Mouse (Mus musculus) liver, embryonic 14.5 days (tissue): ENCODE results near the gene Rab4a. TPM values are rescaled to one million over a fixed set of nuclear protein-coding genes. Genes with fewer than 3 reads are reported as not detected.
A peak's percentile ranks its signal among the peaks of the same experiment; 100 is the strongest.

Experiments used
- ATAC-seq: fragments of 200-750 bp; cut with Nextera tagmentation; 2 replicates; pipeline ENCODE4 v1.8.0; 2017; ENCODE audit warnings: moderate number of reproducible peaks, mild to moderate bottlenecking, moderate library complexity; ENCODE audit not compliant: insufficient read depth
- DNase-seq, 3 experiments: peaks; one replicate each; pipeline ENCODE4 v3.0.0-alpha.2; 2012 to 2013; ENCODE audit warnings: low read depth in 3 of 3, low spot score in 3 of 3
- H3K27ac ChIP-seq: fragments of 300-500 bp; sonication (generic); 2 replicates; pipeline ENCODE4 v1.5.1; 2014; ENCODE audit warnings: moderate library complexity, mild to moderate bottlenecking, control low read depth, inconsistent platforms
- H3K27me3 ChIP-seq: fragments of 300-500 bp; sonication (generic); 2 replicates; pipeline ENCODE4 v1.6.1; 2014; ENCODE audit warnings: mild to moderate bottlenecking, low read length, moderate library complexity; ENCODE audit not compliant: control insufficient read depth, insufficient read depth
- H3K36me3 ChIP-seq: fragments of 300-500 bp; sonication (generic); replicated peaks from 2 replicates; pipeline ENCODE4 v1.6.1; 2014; ENCODE audit warnings: low read depth; ENCODE audit not compliant: control insufficient read depth, insufficient read depth
- H3K4me1 ChIP-seq, 2 experiments: fragments of 200-500 bp in 1 of 2; fragments of 300-500 bp in 1 of 2; sonication (generic) in 1 of 2; replicated peaks; 2 replicates each; pipeline ENCODE4 v1.6.1; 2012 to 2014; ENCODE audit warnings: antibody characterized with exemption in 1 of 2, inconsistent platforms in 1 of 2, low read length in 1 of 2; ENCODE audit not compliant: control insufficient read depth in 2 of 2, insufficient read depth in 2 of 2
- H3K4me2 ChIP-seq: fragments of 300-500 bp; sonication (generic); 2 replicates; pipeline ENCODE4 v1.6.1; 2014; ENCODE audit warnings: low read depth, mild to moderate bottlenecking, control low read depth, moderate library complexity
- H3K4me3 ChIP-seq, 2 experiments: fragments of 200-500 bp in 1 of 2; fragments of 300-500 bp in 1 of 2; sonication (generic) in 1 of 2; 2 replicates each; pipeline ENCODE4 v1.5.1; 2012 to 2014; ENCODE audit warnings: low read depth in 2 of 2, low read length in 2 of 2, mild to moderate bottlenecking in 2 of 2, control low read depth in 1 of 2, inconsistent platforms in 1 of 2, moderate library complexity in 1 of 2; ENCODE audit not compliant: insufficient read depth in 1 of 2
- H3K9ac ChIP-seq: fragments of 300-500 bp; sonication (generic); replicated peaks from 2 replicates; pipeline ENCODE4 v1.6.1; 2014; ENCODE audit warnings: mild to moderate bottlenecking, control low read depth, moderate library complexity
- H3K9me3 ChIP-seq: fragments of 300-500 bp; sonication (generic); 2 replicates; pipeline ENCODE4 v1.6.1; 2016; ENCODE audit warnings: low read length, mixed read lengths; ENCODE audit not compliant: control insufficient read depth
- CTCF ChIP-seq: IDR thresholded peaks from 2 replicates; pipeline ENCODE4 v1.5.1; 2016; ENCODE audit warnings: antibody characterized with exemption, low read depth, control low read depth
- EP300 ChIP-seq: IDR thresholded peaks from 2 replicates; pipeline ENCODE4 v1.6.1; 2016; ENCODE audit warnings: antibody characterized with exemption, low read depth
- WGBS: fragments of 180-500 bp; shearing (Covaris S2); extraction: QIAGEN DNeasy Blood & Tissue Kit; methylation state at CpG from one replicate; pipeline ENCODE4 v1.1.7; 2014; ENCODE audit not compliant: insufficient replicate concordance; 5-methylcytosine and 5-hydroxymethylcytosine counted together
- polyA plus RNA-seq, 2 experiments: library from polyadenylated mRNA; depleted of rRNA in 1 of 2; stranded (reverse) in 1 of 2; unstranded in 1 of 2; fragments of >200 nt; fragmentation: Nextera tagmentation in 1 of 2; extraction: Ambion mirVana in 1 of 2; gene quantifications; 2 replicates each; pipeline versions ENCODE4 v1.2.1 to v1.2.3; 2012 to 2014

Rab4a gene
- polyA plus RNA-seq (2012; rRNA removed) (12.6 and 12.9 TPM in 2 replicates), polyA plus RNA-seq (2014; fragmentation: Nextera tagmentation; extraction: Ambion mirVana) (23.7 and 24.2 TPM in 2 replicates)

- H3K4me3 ChIP-seq: peak within 1 kb of the TSS; percentile 71 to 89
- H3K36me3 ChIP-seq: no peaks in the 10 kb centered on the region
- peak within 1 kb of the TSS; percentile 77 for H3K9ac ChIP-seq
- peak within 1 kb of the TSS; percentile 89 for H3K4me2 ChIP-seq
- no peaks in the 10 kb centered on the region for H3K27me3 ChIP-seq
- no peak within 1 kb of the TSS; the same call in 1 of the 2 replicates for H3K27ac ChIP-seq
- WGBS: under 1% methylated on average over 47 of the region's 48 CpGs
- DNase-seq (peak in 2 of 3 experiments; percentile 34 to 47), ATAC-seq (peak; percentile 74)
- TF ChIP-seq CTCF (no peak), EP300 (no peak)
- no peaks in the 10 kb centered on the region for H3K9me3 ChIP-seq
- H3K4me1 ChIP-seq: peaks cover 8 to 21% of the 10 kb centered on the region in 2 experiments
These were observed at the start of gene Rab4a for GRCm38 (mm10) chr8:123805718-123806373. Gene Rab4a, plus strand, starts transcription at chr8:123805985.

DNA sequence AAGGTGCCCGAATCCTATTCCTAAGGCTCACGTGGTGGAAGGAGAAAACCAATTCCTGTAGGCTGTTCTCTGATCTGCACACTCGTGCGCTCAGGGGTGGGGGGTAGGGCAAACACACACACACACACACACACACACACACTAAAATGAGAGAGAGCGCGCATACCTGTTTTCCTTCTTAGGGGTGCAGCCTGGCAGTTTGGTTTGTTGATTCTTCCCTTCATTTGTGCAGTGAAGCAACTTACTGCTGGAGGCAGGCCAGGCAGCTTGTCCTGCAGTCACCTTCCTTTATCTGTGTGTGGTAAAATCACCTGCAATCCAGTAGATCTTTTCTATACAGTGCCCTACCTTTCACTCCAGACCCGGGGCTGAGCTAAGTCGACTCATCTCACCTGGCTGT is 48.9 kb upstream of the Rab4a start:
- H3K9me3 ChIP-seq: no peaks in the 10 kb centered on the region
- TF ChIP-seq CTCF (no peak), EP300 (no peak)
- H3K36me3 ChIP-seq: no peaks in the 10 kb centered on the region
- 59% methylated on average over 8 of the region's 8 CpGs for WGBS
- no peak overlapping the region for H3K27ac ChIP-seq
- H3K4me2 ChIP-seq: no peak overlapping the region
- 0 out of 4 replicates have a peak, but pooled peaks cover 0 to 8% of the 10 kb centered on the region in 2 experiments for H3K4me1 ChIP-seq
- DNase-seq: no peak
- no peak for ATAC-seq
- H3K27me3 ChIP-seq: no peaks in the 10 kb centered on the region
- H3K4me3 ChIP-seq: no peak overlapping the region
- no peak overlapping the region for H3K9ac ChIP-seq

DNA sequence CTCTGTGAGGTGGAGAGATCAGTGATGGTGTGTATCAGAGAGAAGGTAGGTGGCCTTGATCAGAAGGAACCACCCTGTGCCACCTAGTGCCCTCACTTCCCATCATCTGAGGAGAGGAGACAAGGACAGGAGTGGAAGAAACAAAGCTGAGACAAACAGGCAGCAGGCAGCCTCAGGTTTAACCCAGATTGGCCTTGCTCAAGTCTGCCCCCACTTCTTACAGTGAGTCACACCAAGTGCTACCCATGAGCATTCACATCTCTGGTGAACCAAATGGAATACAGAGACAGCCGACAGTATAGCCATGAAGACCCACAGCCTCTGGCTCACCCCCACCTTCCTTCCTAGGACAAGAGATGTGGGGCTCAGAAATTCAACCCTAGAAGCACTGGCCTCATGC is 46.9 kb upstream of the Rab4a start:
- Histone ChIP-seq H3K9me3 (no peaks in the 10 kb centered on the region), H3K4me2 (no peak overlapping the region), H3K4me1 (0 out of 4 replicates have a peak, but pooled peaks cover 0 to 8% of the 10 kb centered on the region in 2 experiments), H3K36me3 (no peaks in the 10 kb centered on the region), H3K4me3 (no peak overlapping the region), H3K9ac (no peak overlapping the region), H3K27me3 (no peaks in the 10 kb centered on the region), H3K27ac (no peak overlapping the region)
- DNase-seq (no peak), ATAC-seq (no peak)
- TF ChIP-seq EP300: no peak
- WGBS: 54% methylated on average over 1 of the region's 1 CpGs

DNA sequence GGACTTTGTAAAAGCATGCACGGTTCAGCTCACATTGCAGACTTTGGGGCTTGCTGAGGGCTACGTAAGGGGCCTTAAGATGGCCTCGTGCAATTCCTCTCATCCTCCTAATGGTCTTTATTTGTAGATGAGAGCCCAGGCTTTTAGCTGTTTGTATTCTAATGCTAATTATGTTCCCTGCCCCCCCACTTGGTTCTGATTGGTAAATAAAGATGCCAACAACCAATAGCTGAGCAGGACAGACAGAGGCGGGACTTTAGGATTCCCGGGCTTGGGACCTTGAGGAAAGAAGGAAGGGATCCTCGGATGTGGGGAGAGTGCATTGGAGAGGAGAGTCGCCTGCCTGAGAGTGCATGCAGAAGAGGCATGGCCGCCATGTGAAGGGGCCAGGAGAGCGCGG is 45.9 kb upstream of the Rab4a start:
- H3K9ac ChIP-seq: no peak overlapping the region
- no peak for TF ChIP-seq CTCF
- TF ChIP-seq EP300: no peak
- no peak for DNase-seq
- H3K4me2 ChIP-seq: no peak overlapping the region; the same call in none of the 2 replicates
- 0 out of 4 replicates have a peak, but pooled peaks cover 0 to 6% of the 10 kb centered on the region in 2 experiments for H3K4me1 ChIP-seq
- H3K36me3 ChIP-seq: no peaks in the 10 kb centered on the region
- no peaks in the 10 kb centered on the region for H3K9me3 ChIP-seq
- WGBS: 22% methylated on average over 10 of the region's 10 CpGs
- no peak overlapping the region for H3K27ac ChIP-seq
- no peaks in the 10 kb centered on the region for H3K27me3 ChIP-seq
- no peak overlapping the region for H3K4me3 ChIP-seq
- no peak for ATAC-seq

GRCm38 (mm10) chr8:123760579-123760978 is 45.2 kb upstream of the Rab4a start:
- no peak for DNase-seq
- Histone ChIP-seq H3K4me2 (no peak overlapping the region; the same call in 1 of the 2 replicates), H3K4me1 (0 out of 4 replicates have a peak, but pooled peaks cover 0 to 6% of the 10 kb centered on the region in 2 experiments), H3K9me3 (no peaks in the 10 kb centered on the region), H3K36me3 (no peaks in the 10 kb centered on the region), H3K9ac (no peak overlapping the region), H3K27me3 (no peaks in the 10 kb centered on the region), H3K4me3 (no peak overlapping the region), H3K27ac (no peak overlapping the region)
- 54% methylated on average over 5 of the region's 5 CpGs for WGBS
- ATAC-seq: no peak
- TF ChIP-seq CTCF (no peak), EP300 (no peak)
